Mouse (Mus musculus) left cerebral cortex, adult 6 months (tissue): ENCODE results near the gene Spem2. TPM values are rescaled to one million over a fixed set of nuclear protein-coding genes. Genes with fewer than 3 reads are reported as not detected.

Experiments used
- long read RNA-seq, 2 experiments: library from polyadenylated mRNA; unstranded; transcript quantifications; one replicate each; pipeline ENCODE4 v2.0.0; 2019 to 2020
- polyA plus RNA-seq: library from polyadenylated mRNA; unstranded; fragments of <200 nt; fragmentation: Nextera tagmentation; gene quantifications from 2 replicates; pipeline ENCODE4 v1.2.3, GENCODE M21; 2021

Spem2 gene
- polyA plus RNA-seq, result not detected in 2 replicates
- long read RNA-seq, experiment 1, result 0 reads
- long read RNA-seq, experiment 2, result 0 reads

DNA sequence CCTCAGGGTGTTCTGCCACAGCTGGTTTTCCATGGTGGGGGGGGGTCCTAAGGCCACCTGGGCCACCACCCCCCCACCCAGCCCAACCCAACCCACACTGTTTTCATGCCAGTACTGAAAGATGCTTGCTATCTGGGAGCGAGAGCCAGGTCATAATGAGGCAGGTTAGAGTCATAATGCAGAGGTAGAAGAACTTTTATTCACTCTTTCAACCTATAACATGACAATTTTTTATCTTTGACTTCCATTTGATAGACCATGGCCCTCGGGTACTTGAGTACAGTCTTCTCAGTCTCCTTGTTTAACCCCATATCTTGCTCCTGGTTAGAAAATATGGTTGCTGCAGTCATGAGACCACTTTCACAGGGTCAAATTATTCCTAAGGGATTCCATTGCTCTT, at the start of gene Spem2:
Gene Spem2 (minus strand): TSS at position 101 of the 400 bp plus-strand sequence.

GRCm38 (mm10) chr11:69858113-69858998, 40.1 kb upstream of the Spem2 start, which contains the start of gene Tnk1:
Gene Tnk1 (minus strand): TSS chr11:69858730.

GRCm38 (mm10) chr11:69846198-69846680, 28.0 kb upstream of the Spem2 start, which contains the start of gene Plscr3:
Gene Plscr3 (plus strand): TSS chr11:69846376.

DNA sequence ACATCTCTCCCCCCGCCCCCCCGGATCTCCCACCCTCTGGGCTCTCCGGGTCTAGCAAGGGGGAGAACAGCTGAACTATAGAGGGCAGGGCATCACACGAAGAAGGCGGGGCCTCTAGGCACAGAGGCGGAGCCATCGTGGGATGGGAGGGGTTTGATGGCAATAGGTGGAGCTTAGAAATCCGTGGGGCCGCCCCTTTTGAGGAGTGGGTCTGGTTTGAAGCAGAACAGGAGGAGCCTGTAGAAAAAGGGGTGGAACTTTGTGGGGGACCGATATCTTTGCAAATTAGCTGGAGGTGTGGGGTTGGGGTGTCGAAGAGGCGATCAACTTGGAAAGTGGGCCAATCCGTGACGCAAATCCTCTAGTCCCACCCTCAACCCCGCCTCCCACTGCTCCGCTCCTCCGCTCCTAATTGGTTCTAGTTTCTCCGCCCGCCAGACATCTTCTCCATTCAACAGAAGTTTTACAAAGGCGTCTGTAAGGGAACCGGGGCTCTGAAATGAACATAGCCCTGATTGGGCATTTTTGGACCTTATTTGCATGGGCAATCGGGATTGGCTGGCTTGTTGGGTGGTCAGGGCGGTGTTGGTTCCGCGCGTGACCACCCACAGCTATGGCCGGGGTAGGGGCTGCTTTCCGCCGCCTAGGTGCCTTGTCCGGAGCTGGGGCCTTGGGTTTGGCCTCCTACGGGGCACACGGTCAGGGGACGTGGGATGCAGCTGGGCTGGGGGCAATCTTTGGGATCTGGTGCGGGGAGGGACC, 19.9 kb upstream of the Spem2 start, which contains the start of gene Tmem256:
Gene Tmem256 (plus strand): TSS at position 563 of the 762 bp plus-strand sequence.

GRCm38 (mm10) chr11:69837604-69837951, 19.3 kb upstream of the Spem2 start, which contains the start of gene Nlgn2:
Gene Nlgn2 (minus strand): TSS chr11:69837784.

DNA sequence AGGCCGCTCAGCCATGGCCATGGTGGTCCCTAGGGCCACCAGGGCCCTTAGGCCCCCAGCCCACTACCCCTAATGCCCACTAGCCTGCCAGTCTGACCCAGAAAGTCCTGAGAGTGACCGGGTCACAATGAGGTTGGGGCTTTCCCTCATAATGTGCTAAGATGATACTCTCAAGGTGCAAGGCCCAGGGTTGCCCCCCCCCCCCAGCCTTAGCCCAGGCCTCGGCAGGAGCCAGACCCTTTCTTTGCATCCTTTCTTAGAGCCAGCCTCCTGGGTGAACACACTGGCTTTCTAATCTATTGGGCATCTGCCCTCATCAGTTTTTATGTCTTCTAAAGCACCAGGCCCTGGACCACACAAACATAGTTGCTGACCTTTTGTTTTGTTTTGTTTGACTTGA, 3.8 kb upstream of the Spem2 start, which contains the start of gene Spem1:
Gene Spem1 (minus strand): TSS at position 101 of the 400 bp plus-strand sequence.

GRCm38 (mm10) chr11:69815155-69815554, 3.1 kb downstream of the Spem2 start, which contains the start of gene Gm39566:
Gene Gm39566 (minus strand): TSS chr11:69815298.

GRCm38 (mm10) chr11:69804972-69805909, 13.0 kb downstream of the Spem2 start, which contains the start of gene Tmem102:
Gene Tmem102 (minus strand): TSS chr11:69805624.

GRCm38 (mm10) chr11:69801379-69801977, 16.8 kb downstream of the Spem2 start, which contains the start of gene Fgf11:
Gene Fgf11 (minus strand): TSS chr11:69801857.

DNA sequence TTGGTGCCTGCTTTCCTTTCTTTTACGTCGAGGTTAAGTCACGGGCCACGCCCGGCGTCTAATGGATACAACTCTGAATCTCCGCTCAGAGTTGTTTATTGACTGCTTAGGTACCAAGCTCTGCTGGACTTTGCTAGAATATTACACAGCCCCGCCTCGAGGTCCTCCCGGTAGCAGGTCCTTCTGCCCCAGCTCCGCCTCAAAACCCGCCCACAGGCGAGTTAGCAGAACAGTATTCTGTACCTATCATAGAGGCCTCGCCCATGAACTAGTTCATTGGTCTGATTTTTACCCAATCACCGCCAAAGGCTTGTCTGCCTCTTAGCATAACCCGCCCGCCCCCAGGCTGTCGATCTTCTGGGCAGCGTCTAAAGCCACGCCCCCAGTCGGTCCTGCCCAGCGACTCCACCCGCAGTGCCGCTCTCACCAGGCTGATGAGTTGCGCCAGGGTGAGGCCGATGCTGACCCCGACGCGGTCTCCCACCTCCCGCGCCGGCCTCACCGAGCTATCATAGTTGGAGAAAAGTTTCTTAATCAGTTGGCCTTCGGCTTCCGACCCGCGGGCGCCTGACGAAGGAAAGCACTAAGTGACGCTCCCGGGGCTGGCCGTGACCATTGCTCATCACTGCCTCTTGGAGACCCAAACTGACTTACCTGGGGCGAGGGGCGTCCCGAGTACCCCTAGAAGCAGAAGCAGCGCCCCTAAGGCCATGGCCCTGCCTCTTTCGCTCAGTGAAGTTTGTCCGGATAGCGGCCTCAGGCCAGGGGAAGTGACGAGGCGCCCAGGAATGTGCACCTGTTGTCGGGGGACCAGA, 22.9 kb downstream of the Spem2 start, which contains the start of gene Chrnb1:
Gene Chrnb1 (minus strand): TSS at position 776 of the 815 bp plus-strand sequence.

Other genes with a start within 250 kb of the Spem2 start
- gene Wrap53, start 238.2 kb downstream of the Spem2 start, polyA plus RNA-seq, result 11.1 and 12.9 TPM in 2 replicates
- gene Trp53, start 238.1 kb downstream of the Spem2 start, polyA plus RNA-seq, result 20.2 and 20.9 TPM in 2 replicates
- gene Atp1b2, start 212.5 kb downstream of the Spem2 start, polyA plus RNA-seq, result 153 and 269 TPM in 2 replicates
- not detected in 2 replicates for gene Shbg, start 200.6 kb downstream of the Spem2 start, polyA plus RNA-seq
- 13.9 and 15.2 TPM in 2 replicates for gene Sat2, start 196.4 kb downstream of the Spem2 start, polyA plus RNA-seq
- 6.9 and 10.3 TPM in 2 replicates for gene Fxr2, start 185.5 kb downstream of the Spem2 start, polyA plus RNA-seq
- gene Sox15, start 163.2 kb downstream of the Spem2 start, polyA plus RNA-seq, result 0.36 TPM in 1 of 2 replicates, not detected in the other
- 87.7 and 102 TPM in 2 replicates for gene Mpdu1, start 155.8 kb downstream of the Spem2 start, polyA plus RNA-seq
- gene Cd68, start 152.3 kb downstream of the Spem2 start, polyA plus RNA-seq, result 18.2 and 20.8 TPM in 2 replicates
- 163 and 212 TPM in 2 replicates for gene Eif4a1, start 146.0 kb downstream of the Spem2 start, polyA plus RNA-seq
- gene Senp3, start 136.4 kb downstream of the Spem2 start, polyA plus RNA-seq, result 16.2 and 20.9 TPM in 2 replicates
- 3.5 and 3.8 TPM in 2 replicates for gene Tnfsf13, start 132.7 kb downstream of the Spem2 start, polyA plus RNA-seq
- gene Tnfsf12, start 122.6 kb downstream of the Spem2 start, polyA plus RNA-seq, result 3.3 and 11.2 TPM in 2 replicates
- 3.0 and 5.7 TPM in 2 replicates for gene Tnfsfm13, start 122.4 kb downstream of the Spem2 start, polyA plus RNA-seq
- 3.9 and 7.0 TPM in 2 replicates for gene Polr2a, start 59.8 kb downstream of the Spem2 start, polyA plus RNA-seq
- not detected in 2 replicates for gene Slc35g3, start 56.5 kb downstream of the Spem2 start, polyA plus RNA-seq
- 6.7 and 9.8 TPM in 2 replicates for gene Zbtb4, start 52.6 kb downstream of the Spem2 start, polyA plus RNA-seq
- 0.17 and 0.19 TPM in 2 replicates for gene Chrnb1, start 22.5 kb downstream of the Spem2 start, polyA plus RNA-seq
- 2.3 and 2.7 TPM in 2 replicates for gene Fgf11, start 16.6 kb downstream of the Spem2 start, polyA plus RNA-seq
- gene Tmem102, start 12.8 kb downstream of the Spem2 start, polyA plus RNA-seq, result 0.39 and 0.40 TPM in 2 replicates
- gene Gm39566, start 3.2 kb downstream of the Spem2 start, polyA plus RNA-seq, result not detected in 2 replicates
- gene Spem1, start 3.7 kb upstream of the Spem2 start, polyA plus RNA-seq, result not detected in 2 replicates
- 12.4 and 16.8 TPM in 2 replicates for gene Nlgn2, start 19.3 kb upstream of the Spem2 start, polyA plus RNA-seq
- gene Tmem256, start 20.0 kb upstream of the Spem2 start, polyA plus RNA-seq, result 510 and 573 TPM in 2 replicates
- 4.0 and 11.7 TPM in 2 replicates for gene Plscr3, start 27.9 kb upstream of the Spem2 start, polyA plus RNA-seq
- gene Tnk1, start 40.3 kb upstream of the Spem2 start, polyA plus RNA-seq, result 0.08 TPM in 1 of 2 replicates, not detected in the other
- gene Tmem95, start 59.6 kb upstream of the Spem2 start, polyA plus RNA-seq, result not detected in 2 replicates
- gene Kctd11, start 62.9 kb upstream of the Spem2 start, polyA plus RNA-seq, result 0.42 and 0.43 TPM in 2 replicates
- not detected in 2 replicates for gene Acap1, start 77.1 kb upstream of the Spem2 start, polyA plus RNA-seq
- 0.20 and 0.37 TPM in 2 replicates for gene 2810408A11Rik, start 82.5 kb upstream of the Spem2 start, polyA plus RNA-seq
- 8.7 and 12.8 TPM in 2 replicates for gene Neurl4, start 82.6 kb upstream of the Spem2 start, polyA plus RNA-seq
- gene Gps2, start 95.4 kb upstream of the Spem2 start, polyA plus RNA-seq, result 19.7 and 23.9 TPM in 2 replicates
- 765 and 797 TPM in 2 replicates for gene Eif5a, start 103.5 kb upstream of the Spem2 start, polyA plus RNA-seq
- gene Ybx2, start 117.3 kb upstream of the Spem2 start, polyA plus RNA-seq, result 0.92 TPM in 1 of 2 replicates, not detected in the other
- gene Slc2a4, start 129.7 kb upstream of the Spem2 start, polyA plus RNA-seq, result 0.61 and 0.64 TPM in 2 replicates
- not detected in 2 replicates for gene Cldn7, start 146.3 kb upstream of the Spem2 start, polyA plus RNA-seq
- 16.4 and 21.9 TPM in 2 replicates for gene Ctdnep1, start 162.7 kb upstream of the Spem2 start, polyA plus RNA-seq
- 112 and 113 TPM in 2 replicates for gene Elp5, start 164.1 kb upstream of the Spem2 start, polyA plus RNA-seq
- gene Gabarap, start 172.7 kb upstream of the Spem2 start, polyA plus RNA-seq, result 291 and 457 TPM in 2 replicates
- 9.2 and 18.6 TPM in 2 replicates for gene Phf23, start 177.3 kb upstream of the Spem2 start, polyA plus RNA-seq
- gene Dvl2, start 182.1 kb upstream of the Spem2 start, polyA plus RNA-seq, result 1.6 and 4.0 TPM in 2 replicates
- 40.5 and 55.2 TPM in 2 replicates for gene Acadvl, start 196.9 kb upstream of the Spem2 start, polyA plus RNA-seq
- gene Dlg4, start 198.5 kb upstream of the Spem2 start, polyA plus RNA-seq, result 50.8 and 69.9 TPM in 2 replicates
- gene Asgr1, start 235.6 kb upstream of the Spem2 start, polyA plus RNA-seq, result 3.1 and 3.3 TPM in 2 replicates